25 mouse cellular contexts compared by ENCODE assay signal in genomic region chr1:177016729-177017128, GRCm38 (mm10).
A peak's percentile ranks its signal among the peaks of the same experiment; 100 is the strongest.
DNase-seq lines count a peak whose midpoint lies in the region; ATAC-seq and TF ChIP-seq lines count a peak whose summit lies in the region.
"Had no signal": no experiment of that assay in that cellular context is flagged by ENCODE, and none has a peak within 500 bp of the region (broad histone marks: within the 10 kb centered on the region; RNA-seq: fewer than 3 reads in every experiment).

No protein-coding gene starts in this region.

- no peak for ATAC-seq in forebrain, embryonic 12.5 days (ENCODE audit: low FRiP score)
- no peak for ATAC-seq in midbrain, embryonic 15.5 days (replicated peaks)
- ATAC-seq: midbrain, embryonic 16.5 days had no signal

- intact Hi-C loops in gastrocnemius, adult 2 months (cut with DNase I), result no loop called here

- no peaks in the 10 kb centered on the region for H3K9me3 ChIP-seq in forebrain, embryonic 10.5 days
- H3K9me3 ChIP-seq in forebrain, embryonic 12.5 days, result no peaks in the 10 kb centered on the region
- H3K9me3 ChIP-seq in midbrain, embryonic 10.5 days (replicated peaks), result no peaks in the 10 kb centered on the region
- no peaks in the 10 kb centered on the region for H3K9me3 ChIP-seq in midbrain, embryonic 15.5 days
- H3K9me3 ChIP-seq in limb, embryonic 10.5 days (replicated peaks), result no peaks in the 10 kb centered on the region
- H3K9me3 ChIP-seq: embryonic facial prominence, embryonic 12.5 days; G1E; hindbrain, embryonic 12.5 days; neural tube, embryonic 13.5 days had no signal

- no peak for TF ChIP-seq CTCF in gastrocnemius, adult 2 months (IDR thresholded peaks at IDR 0.05)

- no peaks in the 10 kb centered on the region for H3K27me3 ChIP-seq in forebrain, embryonic 10.5 days (ENCODE audit: poor library complexity, severe bottlenecking)
- H3K27me3 ChIP-seq in forebrain, embryonic 12.5 days, result no peaks in the 10 kb centered on the region
- H3K27me3 ChIP-seq in midbrain, embryonic 10.5 days (ENCODE audit: low read depth, poor library complexity, severe bottlenecking), result no peaks in the 10 kb centered on the region
- H3K27me3 ChIP-seq in midbrain, embryonic 15.5 days (replicated peaks), result no peaks in the 10 kb centered on the region
- no peaks in the 10 kb centered on the region for H3K27me3 ChIP-seq in limb, embryonic 10.5 days (ENCODE audit: low read depth, poor library complexity, severe bottlenecking)
- H3K27me3 ChIP-seq: embryonic facial prominence, embryonic 12.5 days; hindbrain, embryonic 12.5 days; neural tube, embryonic 13.5 days had no signal

- H3K27ac ChIP-seq in forebrain, embryonic 10.5 days, result 0 out of 2 replicates have a peak overlapping the region, but pooled peaks have one; percentile 0
- no peak overlapping the region for H3K27ac ChIP-seq in forebrain, embryonic 12.5 days
- H3K27ac ChIP-seq in midbrain, embryonic 10.5 days (replicated peaks), result peak overlapping the region; percentile 24; the same call in 1 of the 2 replicates
- H3K27ac ChIP-seq in midbrain, embryonic 15.5 days, result no peak overlapping the region
- H3K27ac ChIP-seq in limb, embryonic 10.5 days, result no peak overlapping the region
- H3K27ac ChIP-seq in gastrocnemius, adult 2 months, result no peak overlapping the region
- H3K27ac ChIP-seq: embryonic facial prominence, embryonic 12.5 days; left cerebral cortex, adult 2 months; liver, embryonic 14.5 days; neural tube, embryonic 13.5 days had no signal

- no peak overlapping the region for H3K4me2 ChIP-seq in forebrain, embryonic 12.5 days
- no peak overlapping the region for H3K4me2 ChIP-seq in midbrain, embryonic 15.5 days
- H3K4me2 ChIP-seq: embryonic facial prominence, embryonic 12.5 days; hindbrain, embryonic 12.5 days; neural tube, embryonic 13.5 days had no signal

- peaks cover 59% of the 10 kb centered on the region for H3K4me1 ChIP-seq in forebrain, embryonic 10.5 days
- H3K4me1 ChIP-seq in forebrain, embryonic 12.5 days, result peaks cover 46% of the 10 kb centered on the region
- H3K4me1 ChIP-seq in midbrain, embryonic 10.5 days, result peaks cover 79% of the 10 kb centered on the region
- H3K4me1 ChIP-seq in midbrain, embryonic 15.5 days, result peaks cover 15% of the 10 kb centered on the region
- H3K4me1 ChIP-seq in limb, embryonic 10.5 days, result peaks cover 11% of the 10 kb centered on the region

- DNase-seq in forebrain, embryonic 10.5 days (ENCODE audit: extremely low spot score, low spot score), result no peak
- no peak for DNase-seq in midbrain, embryonic 10.5 days (ENCODE audit: low spot score)
- peak; percentile 19 for DNase-seq in limb, embryonic 10.5 days (ENCODE audit: low spot score)
- no peak for DNase-seq in thymus, postnatal 4 days
- DNase-seq in gastrocnemius, adult 2 months, result no peak
- DNase-seq: adrenal gland, postnatal 10 days; cerebellum, adult 9-10 months; embryo, embryonic 11 days; gastrocnemius, postnatal 10 days; heart, postnatal 14 days; kidney, adult 11 months; kidney, postnatal 14 days; liver; lung, adult 2 months; lung, postnatal 10 days; right cerebral cortex, postnatal 14 days had no signal

- 96% methylated on average over 2 of the region's 2 CpGs for WGBS in forebrain, embryonic 10.5 days
- 90% methylated on average over 2 of the region's 2 CpGs for WGBS in forebrain, embryonic 12.5 days
- WGBS in midbrain, embryonic 10.5 days, result 93% methylated on average over 2 of the region's 2 CpGs
- 75% methylated on average over 2 of the region's 2 CpGs for WGBS in midbrain, embryonic 15.5 days
- 94% methylated on average over 2 of the region's 2 CpGs for WGBS in limb, embryonic 10.5 days

- H3K36me3 ChIP-seq in forebrain, embryonic 10.5 days (replicated peaks), result peaks cover 6% of the 10 kb centered on the region
- no peaks in the 10 kb centered on the region; the same call in 1 of the 2 replicates for H3K36me3 ChIP-seq in forebrain, embryonic 12.5 days (replicated peaks)
- H3K36me3 ChIP-seq in midbrain, embryonic 10.5 days, result 0 out of 2 replicates have a peak, but pooled peaks cover 15% of the 10 kb centered on the region
- no peaks in the 10 kb centered on the region for H3K36me3 ChIP-seq in midbrain, embryonic 15.5 days (replicated peaks)
- H3K36me3 ChIP-seq in limb, embryonic 10.5 days, result no peaks in the 10 kb centered on the region
- H3K36me3 ChIP-seq: embryonic facial prominence, embryonic 12.5 days; hindbrain, embryonic 12.5 days had no signal

- H3K9ac ChIP-seq in forebrain, embryonic 12.5 days, result no peak overlapping the region
- no peak overlapping the region for H3K9ac ChIP-seq in midbrain, embryonic 15.5 days
- H3K9ac ChIP-seq: embryonic facial prominence, embryonic 12.5 days; hindbrain, embryonic 12.5 days; liver, embryonic 14.5 days; neural tube, embryonic 13.5 days had no signal

- H3K4me3 ChIP-seq in forebrain, embryonic 10.5 days, result no peak overlapping the region
- no peak overlapping the region for H3K4me3 ChIP-seq in forebrain, embryonic 12.5 days (replicated peaks)
- no peak overlapping the region for H3K4me3 ChIP-seq in midbrain, embryonic 10.5 days
- no peak overlapping the region for H3K4me3 ChIP-seq in midbrain, embryonic 15.5 days
- no peak overlapping the region for H3K4me3 ChIP-seq in limb, embryonic 10.5 days
- H3K4me3 ChIP-seq in gastrocnemius, adult 2 months, result no peak overlapping the region
- H3K4me3 ChIP-seq: embryonic facial prominence, embryonic 12.5 days; hindbrain, embryonic 12.5 days; left cerebral cortex, adult 2 months; neural tube, embryonic 13.5 days had no signal

Comparison
In these comparisons a context has a peak if more than half of its experiments do, and no peak if none do; other contexts are left out.
1. H3K27ac ChIP-seq: peak in forebrain, embryonic 10.5 days (single experiment) and midbrain, embryonic 10.5 days (single experiment); none in forebrain, embryonic 12.5 days (single experiment), midbrain, embryonic 15.5 days (single experiment), limb, embryonic 10.5 days (single experiment) and gastrocnemius, adult 2 months (single experiment).